Mouse (Mus musculus): Measurements from ENCODE around the gene Gli3. TPM values are rescaled to one million over a fixed set of nuclear protein-coding genes. Genes with fewer than 3 reads are reported as not detected.

Gene Gli3
- polyA plus RNA-seq, 1 experiment: 1.2 TPM

GRCm38 (mm10) chr13:15762291-15762690 is 299.3 kb downstream of the Gli3 start:
- no peak overlapping the region for H3K4me3 ChIP-seq (ENCODE audit: control insufficient read depth, low read depth, low read length)
- TF ChIP-seq POLR2A (IDR thresholded peaks at IDR 0.05; ENCODE audit: control insufficient read depth, low read depth, low read length) (no peak), CTCF (IDR thresholded peaks at IDR 0.05; ENCODE audit: control insufficient read depth, insufficient read depth, insufficient replicate concordance, low read depth, low read length) (no peak)
- no peaks in the 10 kb centered on the region; the same call in 1 of the 2 replicates for H3K4me1 ChIP-seq (ENCODE audit: control insufficient read depth, insufficient read depth, low read length)
- no peaks in the 10 kb centered on the region for H3K27me3 ChIP-seq (ENCODE audit: control insufficient read depth, insufficient read depth, low read length)
- H3K36me3 ChIP-seq (ENCODE audit: control insufficient read depth, insufficient read depth, low read length): no peaks in the 10 kb centered on the region
- no peak overlapping the region for H3K27ac ChIP-seq (ENCODE audit: control insufficient read depth, insufficient read depth, low read depth, low read length)

DNA sequence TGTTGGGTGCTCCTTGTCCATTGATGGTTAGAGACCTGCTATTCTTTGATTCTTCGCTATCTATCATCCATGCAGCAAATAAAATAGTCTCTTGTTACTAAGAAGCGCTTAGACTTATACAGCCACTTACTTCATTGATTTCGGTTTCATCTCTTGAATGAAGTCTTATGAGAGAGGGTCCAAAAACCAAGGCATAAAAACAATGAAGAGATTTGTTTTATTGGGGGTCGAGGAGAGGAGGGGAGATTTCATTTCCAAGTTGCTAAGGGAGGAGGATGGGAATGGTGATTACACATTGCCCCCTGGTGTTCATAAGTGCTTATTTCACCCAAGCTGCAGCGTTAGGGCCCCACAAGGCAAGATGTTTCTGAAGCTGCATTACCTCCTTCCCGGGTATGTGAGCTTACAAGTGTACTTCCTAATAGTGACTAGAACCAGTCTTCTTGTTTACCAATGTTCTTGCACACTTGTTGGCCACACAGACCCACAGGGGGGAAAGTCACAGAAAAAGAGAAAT is 299.9 kb downstream of the Gli3 start:
- Histone ChIP-seq H3K36me3 (ENCODE audit: control insufficient read depth, insufficient read depth, low read length) (no peaks in the 10 kb centered on the region), H3K4me1 (ENCODE audit: control insufficient read depth, insufficient read depth, low read length) (no peaks in the 10 kb centered on the region; the same call in 1 of the 2 replicates), H3K27me3 (ENCODE audit: control insufficient read depth, insufficient read depth, low read length) (no peaks in the 10 kb centered on the region), H3K4me3 (ENCODE audit: control insufficient read depth, low read depth, low read length) (no peak overlapping the region), H3K27ac (ENCODE audit: control insufficient read depth, insufficient read depth, low read depth, low read length) (no peak overlapping the region)
- TF ChIP-seq CTCF (IDR thresholded peaks at IDR 0.05; ENCODE audit: control insufficient read depth, insufficient read depth, insufficient replicate concordance, low read depth, low read length) (0 out of 2 replicates have a peak, but pooled peaks have one; percentile 10), POLR2A (IDR thresholded peaks at IDR 0.05; ENCODE audit: control insufficient read depth, low read depth, low read length) (no peak)

GRCm38 (mm10) chr13:15777624-15778023 is 314.6 kb downstream of the Gli3 start:
- Histone ChIP-seq H3K27me3 (ENCODE audit: control insufficient read depth, insufficient read depth, low read length) (no peaks in the 10 kb centered on the region), H3K4me1 (ENCODE audit: control insufficient read depth, insufficient read depth, low read length) (no peaks in the 10 kb centered on the region), H3K36me3 (ENCODE audit: control insufficient read depth, insufficient read depth, low read length) (no peaks in the 10 kb centered on the region), H3K27ac (ENCODE audit: control insufficient read depth, insufficient read depth, low read depth, low read length) (no peak overlapping the region), H3K4me3 (ENCODE audit: control insufficient read depth, low read depth, low read length) (no peak overlapping the region)
- TF ChIP-seq CTCF (IDR thresholded peaks at IDR 0.05; ENCODE audit: control insufficient read depth, insufficient read depth, insufficient replicate concordance, low read depth, low read length) (no peak), POLR2A (IDR thresholded peaks at IDR 0.05; ENCODE audit: control insufficient read depth, low read depth, low read length) (no peak)
